In genomic region chr17:5107501-5107900, GRCm38 (mm10) we compare ENCODE assay signal across 15 mouse cellular contexts.
A peak's percentile ranks its signal among the peaks of the same experiment; 100 is the strongest.
DNase-seq lines count a peak whose midpoint lies in the region; ATAC-seq and TF ChIP-seq lines count a peak whose summit lies in the region.
"Had no signal": no experiment of that assay in that cellular context is flagged by ENCODE, and none has a peak within 500 bp of the region (broad histone marks: within the 10 kb centered on the region; RNA-seq: fewer than 3 reads in every experiment).

No protein-coding gene starts in this region.

- no peak for DNase-seq in hindbrain, embryonic 10.5 days (ENCODE audit: low spot score)
- DNase-seq in liver, embryonic 14.5 days (ENCODE audit: low read depth in 3 of 3, low spot score in 3 of 3), result no peak
- DNase-seq in liver, embryonic 11.5 days (ENCODE audit: low spot score), result no peak
- no peak for DNase-seq in left cerebral cortex, adult 11 months (ENCODE audit: low spot score)
- DNase-seq: cerebellum, postnatal 36 days; heart, postnatal 10 days; thymus, postnatal 36 days had no signal

- no peak for TF ChIP-seq CTCF in liver, embryonic 14.5 days (IDR thresholded peaks at IDR 0.05; ENCODE audit: low read depth)

- 85% methylated on average over 4 of the region's 4 CpGs for WGBS in hindbrain, embryonic 13.5 days
- WGBS in hindbrain, embryonic 10.5 days, result 91% methylated on average over 4 of the region's 4 CpGs
- WGBS in liver, embryonic 14.5 days (ENCODE audit: insufficient replicate concordance), result 48% methylated on average over 4 of the region's 4 CpGs
- WGBS in liver, embryonic 11.5 days, result 69% methylated on average over 4 of the region's 4 CpGs
- WGBS in hindbrain, embryonic 16.5 days, result 81% methylated on average over 4 of the region's 4 CpGs

- TF ChIP-seq EP300 in liver, embryonic 14.5 days (IDR thresholded peaks at IDR 0.05; ENCODE audit: low read depth), result no peak

- peak overlapping the region; percentile 40 for H3K27ac ChIP-seq in hindbrain, embryonic 13.5 days
- no peak overlapping the region for H3K27ac ChIP-seq in hindbrain, embryonic 10.5 days
- peak overlapping the region; percentile 16 for H3K27ac ChIP-seq in liver, embryonic 14.5 days
- H3K27ac ChIP-seq in liver, embryonic 11.5 days (ENCODE audit: low read depth, low read length), result no peak overlapping the region
- peak overlapping the region; percentile 10; the same call in 1 of the 2 replicates for H3K27ac ChIP-seq in hindbrain, embryonic 16.5 days (ENCODE audit: low read depth, low read length)
- H3K27ac ChIP-seq: intestine, embryonic 15.5 days; macrophage had no signal

- H3K4me2 ChIP-seq in hindbrain, embryonic 13.5 days, result no peak overlapping the region
- no peak overlapping the region for H3K4me2 ChIP-seq in liver, embryonic 14.5 days (ENCODE audit: low read depth)
- no peak overlapping the region for H3K4me2 ChIP-seq in liver, embryonic 11.5 days
- no peak overlapping the region for H3K4me2 ChIP-seq in hindbrain, embryonic 16.5 days (ENCODE audit: low read length)
- H3K4me2 ChIP-seq: intestine, embryonic 15.5 days; lung, embryonic 15.5 days had no signal

- H3K4me1 ChIP-seq in hindbrain, embryonic 13.5 days (replicated peaks), result peaks cover 65% of the 10 kb centered on the region
- H3K4me1 ChIP-seq in hindbrain, embryonic 10.5 days (replicated peaks), result peaks cover 48% of the 10 kb centered on the region
- peaks cover 59 to 67% of the 10 kb centered on the region in 2 experiments for H3K4me1 ChIP-seq in liver, embryonic 14.5 days (replicated peaks; ENCODE audit: control insufficient read depth in 2 of 2, insufficient read depth in 2 of 2, low read length in 1 of 2)
- H3K4me1 ChIP-seq in liver, embryonic 11.5 days (replicated peaks; ENCODE audit: control insufficient read depth, insufficient read depth, low read length), result peaks cover 58% of the 10 kb centered on the region
- peaks cover 35% of the 10 kb centered on the region for H3K4me1 ChIP-seq in hindbrain, embryonic 16.5 days (ENCODE audit: control insufficient read depth, insufficient read depth, low read depth, low read length)

- peak overlapping the region; percentile 6; the same call in 1 of the 2 replicates for H3K9ac ChIP-seq in hindbrain, embryonic 13.5 days
- 0 out of 2 replicates have a peak overlapping the region, but pooled peaks have one; percentile 10 for H3K9ac ChIP-seq in liver, embryonic 14.5 days (replicated peaks)
- H3K9ac ChIP-seq in liver, embryonic 11.5 days (ENCODE audit: low read depth, low read length), result no peak overlapping the region
- no peak overlapping the region for H3K9ac ChIP-seq in hindbrain, embryonic 16.5 days (ENCODE audit: low read depth, low read length)
- H3K9ac ChIP-seq: intestine, embryonic 15.5 days; lung, embryonic 15.5 days had no signal

- H3K4me3 ChIP-seq in hindbrain, embryonic 13.5 days, result no peak overlapping the region
- H3K4me3 ChIP-seq in hindbrain, embryonic 10.5 days, result no peak overlapping the region
- H3K4me3 ChIP-seq in liver, embryonic 14.5 days (ENCODE audit: insufficient read depth in 1 of 2, low read depth in 2 of 2, low read length in 2 of 2), result no peak overlapping the region
- H3K4me3 ChIP-seq in liver, embryonic 11.5 days (ENCODE audit: low read depth, low read length), result no peak overlapping the region
- no peak overlapping the region for H3K4me3 ChIP-seq in hindbrain, embryonic 16.5 days (ENCODE audit: low read length)
- H3K4me3 ChIP-seq: erythroblast, embryonic 14.5 days; intestine, embryonic 15.5 days; lung, embryonic 15.5 days had no signal

- no peaks in the 10 kb centered on the region for H3K9me3 ChIP-seq in hindbrain, embryonic 13.5 days
- no peaks in the 10 kb centered on the region for H3K9me3 ChIP-seq in hindbrain, embryonic 10.5 days
- no peaks in the 10 kb centered on the region for H3K9me3 ChIP-seq in liver, embryonic 14.5 days (ENCODE audit: control insufficient read depth, low read length)
- no peaks in the 10 kb centered on the region for H3K9me3 ChIP-seq in liver, embryonic 11.5 days (ENCODE audit: control insufficient read depth, low read length)
- no peaks in the 10 kb centered on the region for H3K9me3 ChIP-seq in hindbrain, embryonic 16.5 days (ENCODE audit: control insufficient read depth, low read length)
- H3K9me3 ChIP-seq: G1E; intestine, embryonic 15.5 days; lung, embryonic 15.5 days had no signal

- ATAC-seq in hindbrain, embryonic 13.5 days (ENCODE audit: low FRiP score), result no peak
- no peak for ATAC-seq in liver, embryonic 14.5 days (ENCODE audit: insufficient read depth)
- ATAC-seq in liver, embryonic 11.5 days (replicated peaks; ENCODE audit: low FRiP score), result no peak
- ATAC-seq in hindbrain, embryonic 16.5 days, result no peak
- peak; percentile 46; the same call in 1 of the 2 replicates for ATAC-seq in megakaryocyte-erythroid progenitor cell, adult 5-6 weeks (replicated peaks; ENCODE audit: low FRiP score, low TSS enrichment, poor library complexity, severe bottlenecking)

- H3K36me3 ChIP-seq in hindbrain, embryonic 13.5 days, result no peaks in the 10 kb centered on the region
- peaks cover 7% of the 10 kb centered on the region; the same call in 1 of the 2 replicates for H3K36me3 ChIP-seq in hindbrain, embryonic 10.5 days
- no peaks in the 10 kb centered on the region for H3K36me3 ChIP-seq in liver, embryonic 14.5 days (replicated peaks; ENCODE audit: control insufficient read depth, insufficient read depth, low read depth)
- H3K36me3 ChIP-seq in liver, embryonic 11.5 days (ENCODE audit: control insufficient read depth, insufficient read depth, low read length), result no peaks in the 10 kb centered on the region
- no peaks in the 10 kb centered on the region for H3K36me3 ChIP-seq in hindbrain, embryonic 16.5 days (ENCODE audit: control insufficient read depth, insufficient read depth, low read length)
- H3K36me3 ChIP-seq: intestine, embryonic 15.5 days; lung, embryonic 15.5 days had no signal

- H3K27me3 ChIP-seq in hindbrain, embryonic 13.5 days, result no peaks in the 10 kb centered on the region
- no peaks in the 10 kb centered on the region for H3K27me3 ChIP-seq in hindbrain, embryonic 10.5 days (ENCODE audit: insufficient read depth, poor library complexity, severe bottlenecking)
- no peaks in the 10 kb centered on the region for H3K27me3 ChIP-seq in liver, embryonic 14.5 days (ENCODE audit: control insufficient read depth, insufficient read depth, low read length)
- H3K27me3 ChIP-seq in liver, embryonic 11.5 days (replicated peaks; ENCODE audit: control insufficient read depth, insufficient read depth, low read length), result no peaks in the 10 kb centered on the region
- H3K27me3 ChIP-seq in hindbrain, embryonic 16.5 days (replicated peaks; ENCODE audit: control insufficient read depth, insufficient read depth, low read length), result no peaks in the 10 kb centered on the region
- H3K27me3 ChIP-seq: intestine, embryonic 15.5 days; lung, embryonic 15.5 days had no signal

Comparison
In these comparisons a context has a peak if more than half of its experiments do, and no peak if none do; other contexts are left out.
1. H3K27ac ChIP-seq: peak in hindbrain, embryonic 13.5 days (single experiment), liver, embryonic 14.5 days (single experiment) and hindbrain, embryonic 16.5 days (single experiment); none in hindbrain, embryonic 10.5 days (single experiment) and liver, embryonic 11.5 days (single experiment).
2. H3K9ac ChIP-seq: peak in hindbrain, embryonic 13.5 days (single experiment) and liver, embryonic 14.5 days (single experiment); none in liver, embryonic 11.5 days (single experiment) and hindbrain, embryonic 16.5 days (single experiment).